25 mouse cellular contexts compared by ENCODE assay signal in the genomic region with DNA sequence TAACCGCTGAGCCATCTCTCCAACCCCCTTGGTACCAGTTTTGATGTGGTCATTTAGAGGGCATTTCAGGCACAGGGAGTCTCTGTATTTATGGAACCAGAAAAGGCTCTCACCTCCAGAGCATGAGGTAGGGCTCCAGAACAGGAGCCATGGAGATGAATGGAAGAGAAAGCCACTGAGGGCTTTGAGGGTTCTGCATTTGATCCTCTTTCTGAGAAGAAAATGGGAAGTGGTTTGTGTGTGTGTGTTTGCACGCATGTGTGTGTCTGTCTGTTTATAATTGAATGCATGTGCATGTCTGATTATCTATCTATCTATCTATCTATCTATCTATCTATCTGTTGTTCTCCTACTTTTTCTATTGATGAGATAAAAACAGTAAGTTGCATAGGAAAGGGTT. TPM values are rescaled to one million over a fixed set of nuclear protein-coding genes. Genes with fewer than 3 reads are reported as not detected.
DNase-seq lines count a peak whose midpoint lies in the region; ATAC-seq and TF ChIP-seq lines count a peak whose summit lies in the region.
"Had no signal": no experiment of that assay in that cellular context is flagged by ENCODE, and none has a peak within 500 bp of the region (broad histone marks: within the 10 kb centered on the region; RNA-seq: fewer than 3 reads in every experiment).

No protein-coding gene starts in this region.

- H3K27me3 ChIP-seq in embryonic facial prominence, embryonic 13.5 days, result no peaks in the 10 kb centered on the region
- H3K27me3 ChIP-seq in embryonic facial prominence, embryonic 10.5 days (replicated peaks; ENCODE audit: low read depth, poor library complexity, severe bottlenecking), result no peaks in the 10 kb centered on the region
- no peaks in the 10 kb centered on the region for H3K27me3 ChIP-seq in embryonic facial prominence, embryonic 14.5 days (replicated peaks; ENCODE audit: control insufficient read depth, insufficient read depth, low read length)
- H3K27me3 ChIP-seq in intestine, postnatal 0 days (replicated peaks; ENCODE audit: control insufficient read depth, insufficient read depth, low read length), result no peaks in the 10 kb centered on the region
- H3K27me3 ChIP-seq in kidney, embryonic 16.5 days (ENCODE audit: insufficient read depth, low read length), result no peaks in the 10 kb centered on the region
- H3K27me3 ChIP-seq: embryonic facial prominence, embryonic 12.5 days; forebrain, embryonic 12.5 days; forebrain, embryonic 15.5 days; heart, embryonic 13.5 days; hindbrain, embryonic 12.5 days; hindbrain, embryonic 15.5 days; Patski had no signal

- H3K4me2 ChIP-seq in embryonic facial prominence, embryonic 13.5 days, result no peak overlapping the region
- no peak overlapping the region for H3K4me2 ChIP-seq in embryonic facial prominence, embryonic 14.5 days (ENCODE audit: low read depth, low read length)
- no peak overlapping the region for H3K4me2 ChIP-seq in intestine, postnatal 0 days (replicated peaks; ENCODE audit: low read depth)
- H3K4me2 ChIP-seq in kidney, embryonic 16.5 days (replicated peaks; ENCODE audit: low read depth, low read length), result no peak overlapping the region
- H3K4me2 ChIP-seq: embryonic facial prominence, embryonic 12.5 days; forebrain, embryonic 12.5 days; forebrain, embryonic 15.5 days; heart, embryonic 13.5 days; hindbrain, embryonic 12.5 days; hindbrain, embryonic 15.5 days had no signal

- H3K36me3 ChIP-seq in embryonic facial prominence, embryonic 13.5 days, result no peaks in the 10 kb centered on the region
- H3K36me3 ChIP-seq in embryonic facial prominence, embryonic 10.5 days (replicated peaks), result peaks cover 4% of the 10 kb centered on the region; the same call in 1 of the 2 replicates
- no peaks in the 10 kb centered on the region for H3K36me3 ChIP-seq in embryonic facial prominence, embryonic 14.5 days (ENCODE audit: control insufficient read depth, insufficient read depth, low read length)
- no peaks in the 10 kb centered on the region for H3K36me3 ChIP-seq in intestine, postnatal 0 days (ENCODE audit: control insufficient read depth, insufficient read depth)
- H3K36me3 ChIP-seq in kidney, embryonic 16.5 days (ENCODE audit: insufficient read depth, low read length), result no peaks in the 10 kb centered on the region
- H3K36me3 ChIP-seq: forebrain, embryonic 12.5 days; forebrain, embryonic 15.5 days; heart, embryonic 13.5 days; hindbrain, embryonic 12.5 days had no signal

- H3K27ac ChIP-seq in embryonic facial prominence, embryonic 13.5 days, result peak overlapping the region; percentile 84; the same call in 1 of the 2 replicates
- H3K27ac ChIP-seq in embryonic facial prominence, embryonic 10.5 days (replicated peaks), result no peak overlapping the region
- 0 out of 2 replicates have a peak overlapping the region, but pooled peaks have one; percentile 74 for H3K27ac ChIP-seq in embryonic facial prominence, embryonic 14.5 days (replicated peaks; ENCODE audit: low read depth, low read length)
- no peak overlapping the region for H3K27ac ChIP-seq in intestine, postnatal 0 days (ENCODE audit: low read depth, low read length)
- no peak overlapping the region for H3K27ac ChIP-seq in kidney, embryonic 16.5 days (ENCODE audit: low read length)
- H3K27ac ChIP-seq: forebrain, embryonic 12.5 days; forebrain, embryonic 15.5 days; heart, adult 2 months; heart, embryonic 10.5 days; heart, embryonic 13.5 days; hindbrain, embryonic 12.5 days; hindbrain, embryonic 15.5 days had no signal

- DNase-seq in embryonic facial prominence, embryonic 10.5 days (ENCODE audit: low spot score), result no peak
- DNase-seq in embryonic facial prominence, embryonic 14.5 days (ENCODE audit: low spot score), result no peak
- DNase-seq in c-Kit-positive CD71-positive TER-119-positive erythroid progenitor cells, embryonic 14.5 days (ENCODE audit: low spot score), result no peak
- DNase-seq: adrenal gland, adult 2 months; adrenal gland, postnatal 14 days; cerebellum, adult 11-12 months; cerebellum, adult 8-10 months; cerebellum, postnatal 10 days; cerebellum, postnatal 36 days; gastrocnemius, postnatal 25 days; heart, adult 2 months; heart, postnatal 14 days; heart, postnatal 4 days had no signal

- no peak overlapping the region for H3K9ac ChIP-seq in embryonic facial prominence, embryonic 13.5 days
- H3K9ac ChIP-seq in embryonic facial prominence, embryonic 14.5 days (ENCODE audit: low read depth, low read length), result no peak overlapping the region
- H3K9ac ChIP-seq in intestine, postnatal 0 days (ENCODE audit: low read depth, low read length), result no peak overlapping the region
- H3K9ac ChIP-seq in kidney, embryonic 16.5 days (replicated peaks; ENCODE audit: low read length), result no peak overlapping the region
- H3K9ac ChIP-seq: embryonic facial prominence, embryonic 12.5 days; forebrain, embryonic 12.5 days; forebrain, embryonic 15.5 days; heart, embryonic 13.5 days; hindbrain, embryonic 12.5 days; hindbrain, embryonic 15.5 days had no signal

- H3K4me1 ChIP-seq in embryonic facial prominence, embryonic 13.5 days, result peaks cover 35% of the 10 kb centered on the region
- H3K4me1 ChIP-seq in embryonic facial prominence, embryonic 10.5 days, result peaks cover 14% of the 10 kb centered on the region
- peaks cover 10% of the 10 kb centered on the region for H3K4me1 ChIP-seq in embryonic facial prominence, embryonic 14.5 days (ENCODE audit: control insufficient read depth, insufficient read depth, low read length)
- no peaks in the 10 kb centered on the region for H3K4me1 ChIP-seq in intestine, postnatal 0 days (replicated peaks; ENCODE audit: control insufficient read depth, insufficient read depth, low read length)
- H3K4me1 ChIP-seq in kidney, embryonic 16.5 days (ENCODE audit: insufficient read depth, low read length), result peaks cover 14% of the 10 kb centered on the region

- WGBS in embryonic facial prominence, embryonic 13.5 days, result 79% methylated on average over 2 of the region's 2 CpGs
- WGBS in embryonic facial prominence, embryonic 10.5 days, result 88% methylated on average over 2 of the region's 2 CpGs
- WGBS in embryonic facial prominence, embryonic 14.5 days, result 86% methylated on average over 2 of the region's 2 CpGs
- WGBS in intestine, postnatal 0 days, result 95% methylated on average over 2 of the region's 2 CpGs
- WGBS in kidney, embryonic 16.5 days, result 94% methylated on average over 2 of the region's 2 CpGs

- ATAC-seq in embryonic facial prominence, embryonic 13.5 days (ENCODE audit: insufficient number of reproducible peaks, insufficient read depth, low FRiP score, low TSS enrichment, low read depth), result no peak
- ATAC-seq in embryonic facial prominence, embryonic 14.5 days (ENCODE audit: low read depth), result no peak
- peak; percentile 12 to 39; a peak in 1 of 4 replicates for ATAC-seq in hematopoietic stem cell, adult 5-6 weeks (replicated peaks in 1 of 2; ENCODE audit: insufficient read depth in 1 of 2, low FRiP score in 2 of 2, low TSS enrichment in 1 of 2, low read depth in 1 of 2, poor library complexity in 2 of 2, severe bottlenecking in 2 of 2)
- ATAC-seq in intestine, postnatal 0 days, result no peak
- ATAC-seq in kidney, embryonic 16.5 days (ENCODE audit: low FRiP score, low TSS enrichment), result no peak
- ATAC-seq: forebrain, embryonic 15.5 days; Patski had no signal

- H3K4me3 ChIP-seq in embryonic facial prominence, embryonic 13.5 days, result no peak overlapping the region
- H3K4me3 ChIP-seq in embryonic facial prominence, embryonic 10.5 days, result no peak overlapping the region
- H3K4me3 ChIP-seq in embryonic facial prominence, embryonic 14.5 days (ENCODE audit: low read depth, low read length), result no peak overlapping the region
- H3K4me3 ChIP-seq in intestine, postnatal 0 days (ENCODE audit: low read depth, low read length), result no peak overlapping the region
- no peak overlapping the region for H3K4me3 ChIP-seq in kidney, embryonic 16.5 days (ENCODE audit: low read length)
- H3K4me3 ChIP-seq: embryonic facial prominence, embryonic 12.5 days; forebrain, embryonic 12.5 days; forebrain, embryonic 15.5 days; heart, adult 2 months; heart, embryonic 10.5 days; heart, embryonic 13.5 days; hindbrain, embryonic 12.5 days; hindbrain, embryonic 15.5 days had no signal

- no peaks in the 10 kb centered on the region for H3K9me3 ChIP-seq in embryonic facial prominence, embryonic 13.5 days
- H3K9me3 ChIP-seq in embryonic facial prominence, embryonic 10.5 days, result no peaks in the 10 kb centered on the region
- H3K9me3 ChIP-seq in embryonic facial prominence, embryonic 14.5 days (ENCODE audit: control insufficient read depth, low read length), result no peaks in the 10 kb centered on the region
- H3K9me3 ChIP-seq in intestine, postnatal 0 days (ENCODE audit: control insufficient read depth), result no peaks in the 10 kb centered on the region
- H3K9me3 ChIP-seq in kidney, embryonic 16.5 days (ENCODE audit: low read length), result no peaks in the 10 kb centered on the region
- H3K9me3 ChIP-seq: embryonic facial prominence, embryonic 12.5 days; forebrain, embryonic 12.5 days; forebrain, embryonic 15.5 days; heart, embryonic 10.5 days; heart, embryonic 13.5 days; hindbrain, embryonic 12.5 days; hindbrain, embryonic 15.5 days had no signal

- TF ChIP-seq CTCF in intestine, postnatal 0 days (IDR thresholded peaks at IDR 0.05; ENCODE audit: low read depth), result no peak

RNA-seq across cellular contexts. Expression of gene Ralbp1, which starts 26.6 kb away (rescaled TPM):
- polyA plus RNA-seq in embryonic facial prominence, embryonic 13.5 days (2015; fragmentation: Nextera tagmentation; extraction: Ambion mirVana), result 94.1 and 105 TPM in 2 replicates
- 58.5 and 61.3 TPM in 2 replicates for polyA plus RNA-seq in embryonic facial prominence, embryonic 10.5 days (2016; fragmentation: Nextera tagmentation; extraction: Ambion mirVana)
- polyA plus RNA-seq in embryonic facial prominence, embryonic 14.5 days (2014; fragmentation: Nextera tagmentation; extraction: Ambion mirVana), result 88.9 and 95.6 TPM in 2 replicates
- total RNA-seq in hematopoietic stem cell, adult 5-6 weeks (2017), result 101 and 125 TPM in 2 replicates
- polyA plus RNA-seq in intestine, postnatal 0 days (2015; fragmentation: Nextera tagmentation; extraction: Ambion mirVana), result 57.4 and 66.2 TPM in 2 replicates
- 68.7 and 71.0 TPM in 2 replicates for polyA plus RNA-seq in kidney, embryonic 16.5 days (2015; fragmentation: Nextera tagmentation; extraction: Ambion mirVana)

RNA-seq across cellular contexts. Expression of gene Twsg1, which starts 38.8 kb away (rescaled TPM):
- polyA plus RNA-seq in embryonic facial prominence, embryonic 13.5 days (2015; fragmentation: Nextera tagmentation; extraction: Ambion mirVana), result 154 and 159 TPM in 2 replicates
- polyA plus RNA-seq in embryonic facial prominence, embryonic 10.5 days (2016; fragmentation: Nextera tagmentation; extraction: Ambion mirVana), result 88.5 and 90.7 TPM in 2 replicates
- 144 and 157 TPM in 2 replicates for polyA plus RNA-seq in embryonic facial prominence, embryonic 14.5 days (2014; fragmentation: Nextera tagmentation; extraction: Ambion mirVana)
- total RNA-seq in hematopoietic stem cell, adult 5-6 weeks (2017), result 30.9 and 39.7 TPM in 2 replicates
- 35.6 and 36.0 TPM in 2 replicates for polyA plus RNA-seq in intestine, postnatal 0 days (2015; fragmentation: Nextera tagmentation; extraction: Ambion mirVana)
- 131 and 136 TPM in 2 replicates for polyA plus RNA-seq in kidney, embryonic 16.5 days (2015; fragmentation: Nextera tagmentation; extraction: Ambion mirVana)

Comparison
In these comparisons a context has a peak if more than half of its experiments do, and no peak if none do; other contexts are left out.
1. H3K27ac ChIP-seq: peak in embryonic facial prominence, embryonic 13.5 days (single experiment) and embryonic facial prominence, embryonic 14.5 days (single experiment); none in embryonic facial prominence, embryonic 10.5 days (single experiment), intestine, postnatal 0 days (single experiment) and kidney, embryonic 16.5 days (single experiment).
2. ATAC-seq: peak in hematopoietic stem cell, adult 5-6 weeks (2 of 2); none in embryonic facial prominence, embryonic 13.5 days (single experiment), embryonic facial prominence, embryonic 14.5 days (single experiment), intestine, postnatal 0 days (single experiment) and kidney, embryonic 16.5 days (single experiment).